Mouse (Mus musculus): ENCODE results near the gene Fntb. TPM values are rescaled to one million over a fixed set of nuclear protein-coding genes. Genes with fewer than 3 reads are reported as not detected.

Gene Fntb
- total RNA-seq, 2 experiments from 2014 or later: 8.8 to 17.4 TPM

- no peak for ATAC-seq (replicated peaks; ENCODE audit: poor library complexity, severe bottlenecking)
Observed at GRCm38 (mm10) chr12:76911171-76911726, 145.9 kb downstream of the Fntb start.

DNA sequence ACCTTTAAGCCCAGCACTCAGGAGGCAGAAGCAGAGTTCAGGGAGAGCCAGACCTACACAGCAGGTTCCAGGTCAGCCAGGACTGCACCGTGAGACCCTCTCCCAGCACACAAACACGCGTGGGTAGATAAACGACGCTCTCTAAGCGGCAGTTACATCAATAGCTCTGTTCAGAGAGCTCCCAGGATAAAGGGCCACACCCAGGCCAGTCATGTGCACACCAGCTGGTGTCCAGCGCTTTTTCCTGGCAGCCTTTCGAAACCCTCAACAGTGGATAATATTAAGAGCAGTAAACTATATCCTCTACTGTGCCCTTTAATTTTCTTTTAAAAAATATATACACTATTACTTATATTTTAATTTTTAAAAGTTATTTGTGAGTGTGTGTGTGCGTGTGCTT lies 146.8 kb downstream of the Fntb start:
- no peak for ATAC-seq (replicated peaks; ENCODE audit: poor library complexity, severe bottlenecking)

DNA sequence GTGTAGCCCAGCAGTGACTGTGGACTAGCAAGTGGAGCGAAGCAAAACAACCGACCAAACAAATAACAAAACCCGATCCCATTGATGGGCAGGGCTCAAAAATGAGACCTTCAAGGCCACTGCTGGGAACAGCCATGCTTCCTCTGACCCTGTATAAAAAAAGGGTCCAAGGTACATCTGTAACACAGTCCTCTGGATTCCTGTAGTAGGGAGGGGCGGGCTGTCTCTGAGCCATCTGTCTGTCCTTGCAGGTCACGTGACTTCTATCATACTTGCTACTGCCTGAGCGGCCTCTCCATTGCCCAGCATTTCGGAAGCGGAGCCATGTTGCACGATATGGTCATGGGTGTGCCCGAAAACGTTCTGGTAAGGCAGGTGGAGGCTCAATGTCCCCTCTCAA lies 150.8 kb downstream of the Fntb start:
- no peak for ATAC-seq (replicated peaks; ENCODE audit: poor library complexity, severe bottlenecking)

- ATAC-seq (replicated peaks; ENCODE audit: poor library complexity, severe bottlenecking): no peak
Observed at GRCm38 (mm10) chr12:76918113-76918512, 152.7 kb downstream of the Fntb start.

DNA sequence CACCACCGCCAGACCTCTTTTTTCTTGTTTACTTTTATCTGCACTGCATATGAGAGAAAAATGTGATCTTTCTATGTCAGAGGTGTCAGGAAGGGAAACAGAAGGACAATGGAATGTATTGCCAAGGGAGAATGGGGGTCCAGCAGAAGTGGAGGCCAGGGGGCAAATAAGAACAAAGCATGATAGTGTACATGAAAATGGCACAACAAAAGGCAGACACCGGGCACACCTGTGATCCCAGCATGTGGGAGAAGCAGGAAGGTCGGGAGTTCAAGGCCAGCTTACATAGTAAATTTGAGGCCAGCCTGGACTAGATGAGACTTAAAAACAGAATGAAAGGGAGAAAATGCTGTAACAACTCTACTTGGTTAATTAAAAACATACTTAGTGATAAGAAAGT lies 153.5 kb downstream of the Fntb start:
- ATAC-seq (replicated peaks; ENCODE audit: poor library complexity, severe bottlenecking): no peak

DNA sequence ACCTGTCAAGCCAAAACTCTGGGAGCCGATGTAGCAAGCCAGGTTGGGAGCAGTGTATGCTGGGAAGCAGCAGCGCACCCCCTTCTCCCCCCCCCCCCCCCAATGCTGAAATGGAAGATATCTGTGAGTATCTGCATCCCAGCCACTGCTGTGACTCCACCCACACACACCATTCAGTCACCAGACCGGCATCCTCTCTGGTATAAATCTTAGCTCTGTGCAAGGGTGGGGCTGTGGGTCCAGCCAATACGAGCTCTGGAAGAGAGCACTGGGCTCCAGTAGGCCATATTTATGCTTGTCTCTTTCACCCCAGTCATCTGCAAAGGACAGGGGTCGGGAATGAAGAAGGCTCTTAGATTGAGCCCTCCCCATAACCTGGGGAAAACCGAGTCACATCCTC lies 155.0 kb downstream of the Fntb start:
- no peak for ATAC-seq (replicated peaks; ENCODE audit: poor library complexity, severe bottlenecking)

GRCm38 (mm10) chr12:76920990-76921389 lies 155.6 kb downstream of the Fntb start:
- ATAC-seq (replicated peaks; ENCODE audit: poor library complexity, severe bottlenecking): no peak

DNA sequence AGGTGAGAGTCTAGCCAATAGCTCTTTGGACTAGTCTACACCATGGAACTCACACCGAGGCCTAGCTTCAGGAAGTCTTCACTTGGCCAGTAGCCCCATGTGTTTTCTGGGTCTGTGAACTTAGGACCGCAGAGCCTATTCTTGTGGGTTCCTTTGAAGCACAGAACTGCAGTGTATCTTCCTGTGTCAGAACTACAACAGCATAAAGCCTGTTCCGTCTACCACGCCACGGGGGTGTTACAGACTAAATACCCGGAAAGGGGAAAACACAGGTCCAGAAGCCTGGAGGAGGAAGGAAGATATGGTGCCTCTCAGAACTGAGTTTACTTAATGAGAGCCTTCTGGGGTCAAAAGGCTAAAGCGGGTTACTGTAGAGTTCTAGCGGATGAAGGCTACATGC lies 157.7 kb downstream of the Fntb start:
- no peak for ATAC-seq (replicated peaks; ENCODE audit: poor library complexity, severe bottlenecking)

DNA sequence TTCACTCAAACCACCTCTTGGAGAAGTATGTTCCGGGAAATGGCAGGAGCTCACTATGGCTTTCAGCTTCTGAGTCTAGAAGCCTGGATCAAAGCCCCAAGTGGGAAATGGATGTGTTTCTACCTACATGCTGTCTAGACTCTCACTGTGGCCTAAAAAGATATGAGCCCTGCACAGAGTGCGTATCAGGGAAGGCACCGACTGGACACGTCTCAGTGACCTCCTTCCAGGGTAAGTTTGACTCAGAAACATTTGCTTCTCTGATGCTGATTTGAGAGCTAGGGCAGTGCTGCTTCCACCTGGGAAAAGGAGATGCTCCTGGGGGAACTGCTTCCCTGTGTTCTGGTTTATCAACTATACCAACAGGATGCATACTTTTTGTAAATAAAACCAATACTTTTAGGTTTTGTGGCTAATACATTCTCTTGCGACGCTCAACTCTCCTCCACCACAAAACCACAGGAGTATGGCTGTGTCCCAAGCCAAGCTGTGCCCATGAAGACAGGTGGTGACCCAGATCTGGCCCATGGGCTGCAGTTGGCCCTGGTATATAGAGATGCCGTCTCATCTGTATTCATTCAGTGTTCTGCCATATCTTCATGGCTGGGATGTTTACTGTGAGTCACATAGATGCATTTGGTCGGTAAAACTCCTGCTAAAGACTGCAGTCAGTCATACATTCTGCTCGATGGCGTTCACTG lies 159.7 kb downstream of the Fntb start:
- ATAC-seq (replicated peaks; ENCODE audit: poor library complexity, severe bottlenecking): 0 out of 2 replicates have a peak, but pooled peaks have one; percentile 17

DNA sequence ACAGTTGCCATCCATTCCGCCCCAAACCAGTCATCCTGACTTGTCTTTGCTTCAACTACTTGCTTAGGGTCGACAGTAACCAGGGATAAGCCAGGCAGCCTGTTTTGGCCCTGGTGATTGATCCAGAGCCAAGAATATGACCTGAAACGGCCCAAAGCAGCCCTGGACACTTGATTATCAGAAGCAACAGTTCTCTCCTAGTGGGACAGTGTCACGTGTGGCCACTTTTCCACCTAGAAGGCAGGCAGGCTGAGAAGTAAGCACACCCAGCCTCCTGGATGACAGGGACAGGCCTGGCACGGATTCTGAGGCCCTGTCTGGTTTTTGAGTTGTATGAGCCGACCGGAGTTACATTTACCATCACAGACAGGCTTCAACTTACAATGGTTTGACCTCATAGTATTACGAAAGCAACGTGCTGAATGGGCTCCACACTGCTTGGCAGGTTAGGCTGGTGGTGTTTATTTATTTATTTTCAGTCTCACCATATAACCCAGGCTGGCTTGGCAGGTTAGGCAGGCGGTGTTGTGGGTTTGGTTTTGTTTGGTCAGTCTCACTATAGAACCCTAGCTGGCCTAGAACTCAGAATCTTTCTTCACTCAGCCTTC lies 161.1 kb downstream of the Fntb start:
- no peak for ATAC-seq (replicated peaks; ENCODE audit: poor library complexity, severe bottlenecking)

DNA sequence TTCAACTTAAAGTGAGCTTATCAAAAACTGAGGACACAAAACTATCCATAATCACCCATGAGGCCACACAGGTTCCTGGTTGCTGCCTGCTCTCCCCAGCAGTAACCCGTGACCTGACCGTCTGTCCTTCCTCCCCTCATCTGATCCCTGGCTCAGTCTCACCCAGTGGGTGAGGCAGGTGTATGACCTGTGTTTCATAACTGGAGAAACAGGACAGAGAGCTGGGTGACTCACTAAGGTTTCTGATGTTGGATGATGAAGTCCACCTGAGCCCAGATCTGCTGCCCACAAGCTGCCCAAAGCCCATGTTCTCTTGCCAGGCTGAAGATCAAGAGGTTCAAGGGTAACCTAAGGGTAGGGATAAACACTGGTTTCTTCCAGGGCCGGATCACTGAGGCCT lies 161.6 kb downstream of the Fntb start:
- no peak for ATAC-seq (replicated peaks; ENCODE audit: poor library complexity, severe bottlenecking)

GRCm38 (mm10) chr12:76927539-76927938 lies 162.2 kb downstream of the Fntb start:
- no peak for ATAC-seq (replicated peaks; ENCODE audit: poor library complexity, severe bottlenecking)

DNA sequence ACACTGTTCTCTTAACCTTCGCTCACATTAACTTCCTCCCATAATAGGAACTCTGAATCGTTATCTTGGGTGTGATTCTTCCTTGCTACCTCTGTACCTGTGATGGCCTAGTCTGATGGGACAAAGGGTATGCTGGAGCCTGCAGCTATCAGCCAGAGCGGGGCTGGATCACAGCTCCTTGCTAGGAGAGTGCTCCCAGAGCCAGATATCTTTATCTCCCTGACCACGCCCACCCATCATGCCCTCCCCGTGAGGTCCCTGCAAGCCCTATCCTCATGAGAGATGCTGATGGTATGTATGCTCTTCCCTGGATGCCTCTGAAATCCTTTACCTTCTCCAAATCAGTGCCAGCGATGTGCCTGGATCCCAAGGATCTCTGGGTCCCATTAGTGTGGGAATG lies 164.8 kb downstream of the Fntb start:
- ATAC-seq (replicated peaks; ENCODE audit: poor library complexity, severe bottlenecking): no peak

GRCm38 (mm10) chr12:76931739-76932687 lies 166.6 kb downstream of the Fntb start:
- ATAC-seq (replicated peaks; ENCODE audit: poor library complexity, severe bottlenecking): no peak

GRCm38 (mm10) chr12:76932688-76933060 lies 167.3 kb downstream of the Fntb start:
- no peak for ATAC-seq (replicated peaks; ENCODE audit: poor library complexity, severe bottlenecking)

- ATAC-seq (replicated peaks; ENCODE audit: poor library complexity, severe bottlenecking): no peak
Observed at GRCm38 (mm10) chr12:76934438-76934837, 169.0 kb downstream of the Fntb start.

- no peak for ATAC-seq (replicated peaks; ENCODE audit: poor library complexity, severe bottlenecking)
Observed at GRCm38 (mm10) chr12:76936211-76936610, 170.8 kb downstream of the Fntb start.

DNA sequence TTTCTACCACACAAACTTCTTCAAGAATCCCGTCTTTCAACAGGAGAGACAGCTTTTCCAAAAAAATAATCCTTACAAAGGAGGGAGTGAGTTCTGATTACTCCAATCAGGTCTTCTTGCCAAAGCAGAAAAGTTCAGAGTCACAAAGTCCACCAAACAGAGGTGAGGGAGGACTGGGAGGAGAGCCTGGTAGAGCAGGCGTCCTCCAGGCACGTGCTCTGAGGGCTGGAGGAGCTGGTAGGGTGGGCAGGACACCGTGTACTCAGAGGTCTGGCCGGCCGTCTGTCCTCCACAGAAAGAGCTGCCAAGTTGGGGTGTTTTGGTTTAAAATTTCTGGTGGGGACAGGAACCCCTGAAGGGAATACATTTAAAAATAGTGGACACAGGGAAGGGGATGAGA lies 172.6 kb downstream of the Fntb start:
- no peak for ATAC-seq (replicated peaks; ENCODE audit: poor library complexity, severe bottlenecking)

DNA sequence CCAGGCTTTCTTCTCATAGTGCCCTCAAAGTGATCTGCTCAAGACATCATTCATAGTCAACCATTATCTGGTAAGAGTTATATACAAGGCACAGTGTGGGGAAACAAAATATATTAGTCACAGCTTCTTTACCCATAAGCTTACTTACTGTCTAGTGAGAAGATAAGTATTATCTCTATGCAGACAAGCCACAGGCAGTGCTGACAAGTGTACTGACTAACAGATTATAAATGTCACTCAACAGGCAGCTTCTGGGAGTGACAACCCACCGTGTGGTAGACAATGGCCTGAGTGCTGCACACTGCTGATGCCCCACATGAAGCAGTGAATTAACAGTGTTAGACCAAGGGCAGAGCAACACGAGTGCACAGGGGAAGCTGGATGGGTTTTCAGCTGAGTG lies 176.1 kb downstream of the Fntb start:
- ATAC-seq (replicated peaks; ENCODE audit: poor library complexity, severe bottlenecking): no peak

GRCm38 (mm10) chr12:76942476-76942875 lies 177.1 kb downstream of the Fntb start:
- no peak for ATAC-seq (replicated peaks; ENCODE audit: poor library complexity, severe bottlenecking)

- ATAC-seq (replicated peaks; ENCODE audit: poor library complexity, severe bottlenecking): peak; percentile 60
Observed at GRCm38 (mm10) chr12:76943046-76943445, 177.7 kb downstream of the Fntb start.

All from granulocyte monocyte progenitor cell, adult 5-6 weeks (primary cell).